Mouse (Mus musculus) small intestine, adult 2 months (tissue): ENCODE results near the gene Hadha. TPM values are rescaled to one million over a fixed set of nuclear protein-coding genes. Genes with fewer than 3 reads are reported as not detected.

Source experiments
- H3K27ac ChIP-seq: fragments of 200-500 bp; 2 replicates; pipeline ENCODE4 v1.5.1; 2012; ENCODE audit warnings: low read depth, low read length, control low read depth, inconsistent platforms; ENCODE audit not compliant: insufficient read depth
- H3K27me3 ChIP-seq: fragments of 200-500 bp; 2 replicates; pipeline ENCODE4 v1.6.1; 2012; ENCODE audit warnings: mild to moderate bottlenecking, moderate library complexity, low read length, inconsistent platforms; ENCODE audit not compliant: control insufficient read depth, insufficient read depth
- H3K36me3 ChIP-seq: fragments of 200-500 bp; 2 replicates; pipeline ENCODE4 v1.6.1; 2012; ENCODE audit warnings: mild to moderate bottlenecking, low read length, control low read depth, inconsistent platforms; ENCODE audit not compliant: control insufficient read depth, insufficient read depth
- H3K4me1 ChIP-seq: fragments of 200-500 bp; 2 replicates; pipeline ENCODE4 v1.6.1; 2012; ENCODE audit warnings: low read length, inconsistent platforms, mixed read lengths; ENCODE audit not compliant: control insufficient read depth, insufficient read depth, insufficient read length
- H3K4me3 ChIP-seq: fragments of 200-500 bp; 2 replicates; pipeline ENCODE4 v1.5.1; 2012; ENCODE audit warnings: low read depth, mild to moderate bottlenecking, control low read depth, inconsistent platforms, low read length, moderate library complexity
- CTCF ChIP-seq: fragments of 200-500 bp; IDR thresholded peaks from 2 replicates; pipeline ENCODE4 v1.5.1; 2012; ENCODE audit warnings: low read depth, mild to moderate bottlenecking, control low read depth, inconsistent platforms, low read length, moderate library complexity, mixed read lengths; ENCODE audit not compliant: insufficient replicate concordance, insufficient read length; ENCODE audit errors: extremely low read depth
- POLR2A ChIP-seq: fragments of 200-500 bp; IDR thresholded peaks from 2 replicates; pipeline ENCODE4 v1.6.1; 2012; ENCODE audit warnings: low read depth, mild to moderate bottlenecking, control low read depth, inconsistent platforms, low read length, moderate library complexity
- WGBS: fragments of 180-500 bp; shearing (Covaris S2); methylation state at CpG from one replicate; pipeline ENCODE4 v1.1.7; 2018; 5-methylcytosine and 5-hydroxymethylcytosine counted together
- polyA plus RNA-seq: library from polyadenylated mRNA; depleted of rRNA; stranded (reverse); fragments of >200 nt; gene quantifications from 2 replicates; pipeline ENCODE4 v1.2.3, GENCODE M21; 2012

Hadha gene
- polyA plus RNA-seq, 1 experiment, result 55.3 TPM

GRCm38 (mm10) chr5:30153222-30153621 is 1.7 kb downstream of the Hadha start:
- no peaks in the 10 kb centered on the region for H3K4me1 ChIP-seq
- H3K27ac ChIP-seq, result no peak overlapping the region
- TF ChIP-seq CTCF (no peak), POLR2A (no peak)
- 42% methylated on average over 2 of the region's 2 CpGs for WGBS
- H3K27me3 ChIP-seq, result no peaks in the 10 kb centered on the region
- H3K4me3 ChIP-seq, result no peak overlapping the region
- no peaks in the 10 kb centered on the region; the same call in 1 of the 2 replicates for H3K36me3 ChIP-seq

DNA sequence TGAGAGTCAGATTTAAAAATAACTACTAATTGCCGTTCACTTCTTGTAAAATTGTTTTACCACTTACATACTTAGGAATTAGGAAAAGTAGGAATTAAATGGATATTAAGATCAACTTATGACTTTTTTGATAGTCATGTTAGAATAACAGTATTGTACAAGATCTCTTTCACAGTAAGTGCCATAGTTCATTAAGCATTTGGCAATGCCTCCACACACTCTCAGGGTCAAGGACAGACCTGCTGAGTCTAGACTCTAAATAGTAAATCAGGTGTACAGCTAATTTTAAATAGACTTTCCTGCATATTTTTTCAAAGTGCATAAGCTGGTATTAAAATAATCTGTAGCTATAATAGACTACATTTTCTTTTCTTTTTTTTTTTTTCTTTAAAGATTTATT is 2.5 kb downstream of the Hadha start:
- Histone ChIP-seq H3K4me3 (no peak overlapping the region), H3K4me1 (no peaks in the 10 kb centered on the region), H3K27ac (no peak overlapping the region), H3K27me3 (no peaks in the 10 kb centered on the region), H3K36me3 (no peaks in the 10 kb centered on the region; the same call in 1 of the 2 replicates)
- TF ChIP-seq CTCF (no peak), POLR2A (no peak)
- WGBS, result 13% methylated on average over 1 of the region's 1 CpGs

DNA sequence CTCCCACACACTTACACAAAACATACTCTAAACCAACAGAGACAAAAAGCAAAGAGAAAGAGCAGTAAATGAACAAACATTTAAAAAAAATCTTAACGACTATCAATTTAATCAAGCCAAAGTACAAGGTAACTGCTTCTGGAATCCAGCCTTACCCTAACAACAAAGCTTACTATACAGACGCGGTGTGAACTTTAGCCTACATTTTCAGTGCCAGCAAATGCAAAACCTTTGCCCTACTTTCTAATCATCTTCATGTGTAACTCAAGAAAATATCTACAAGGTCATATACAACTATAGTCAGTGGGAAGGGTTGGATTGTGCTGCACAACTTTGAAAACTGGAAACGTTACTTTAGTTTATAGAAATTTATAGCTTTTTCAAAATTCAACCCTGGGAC is 3.0 kb downstream of the Hadha start:
- Histone ChIP-seq H3K27me3 (no peaks in the 10 kb centered on the region), H3K27ac (no peak overlapping the region), H3K4me3 (no peak overlapping the region), H3K4me1 (no peaks in the 10 kb centered on the region), H3K36me3 (peaks cover 2% of the 10 kb centered on the region)
- 18% methylated on average over 4 of the region's 4 CpGs for WGBS
- TF ChIP-seq POLR2A (no peak), CTCF (no peak)

DNA sequence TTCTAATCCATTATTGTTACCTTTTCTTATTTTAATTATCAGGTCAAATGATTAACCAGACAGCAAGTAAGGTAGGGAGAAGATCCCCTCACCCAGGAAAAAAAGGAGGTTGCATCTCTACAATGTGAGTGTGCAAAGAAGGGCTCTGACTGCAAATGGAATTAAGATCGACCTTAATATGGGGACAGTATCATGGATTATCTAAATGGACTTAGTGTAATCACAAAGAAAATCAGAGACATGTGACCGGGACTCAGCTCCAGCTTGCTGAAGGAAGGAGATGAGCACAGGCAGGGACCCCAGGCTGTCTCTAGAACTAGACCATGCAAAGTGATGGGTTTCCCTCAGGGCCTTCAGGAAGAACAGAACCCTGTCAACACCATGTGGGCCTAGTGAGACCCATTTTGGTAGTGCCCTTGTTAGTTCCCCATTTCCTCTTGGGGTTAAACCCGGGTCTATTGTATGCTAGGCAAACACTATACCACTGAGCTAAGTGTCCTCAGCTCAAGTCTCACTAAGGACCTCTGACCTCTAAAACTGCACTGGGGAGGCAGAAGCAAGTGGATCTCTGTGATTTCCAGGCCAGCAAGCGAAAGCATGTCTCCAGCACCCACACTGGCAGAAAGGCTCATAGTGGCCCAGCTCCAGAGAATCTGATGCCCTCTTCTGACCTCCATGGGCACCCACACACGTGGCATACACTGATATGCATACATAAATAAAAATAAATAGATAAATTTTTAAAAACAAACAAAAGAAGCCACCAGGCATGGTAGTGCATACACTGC is 6.6 kb downstream of the Hadha start:
- no peak overlapping the region for H3K27ac ChIP-seq
- peaks cover 29% of the 10 kb centered on the region for H3K36me3 ChIP-seq
- no peak overlapping the region for H3K4me3 ChIP-seq
- no peaks in the 10 kb centered on the region for H3K4me1 ChIP-seq
- no peaks in the 10 kb centered on the region for H3K27me3 ChIP-seq
- 59% methylated on average over 5 of the region's 5 CpGs for WGBS
- no peak for TF ChIP-seq CTCF
- no peak for TF ChIP-seq POLR2A

DNA sequence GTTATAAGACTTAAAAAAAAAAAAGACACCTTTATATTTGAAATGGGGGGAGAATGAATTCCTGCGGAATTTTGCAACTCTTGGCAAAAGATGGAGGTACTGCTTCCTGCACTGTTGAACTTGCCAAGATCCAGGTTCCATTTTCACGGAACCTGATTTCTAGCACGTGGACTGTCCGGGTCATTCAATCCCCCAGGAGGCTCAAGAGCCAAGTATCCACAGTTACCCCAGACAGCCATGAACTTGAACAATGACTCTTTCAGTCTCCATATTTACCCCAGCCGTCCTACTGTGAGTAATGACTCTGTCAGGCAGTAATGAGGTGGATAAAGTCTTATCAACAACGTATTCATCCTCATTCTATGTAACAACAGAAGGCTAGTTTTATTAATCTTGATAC is 8.4 kb downstream of the Hadha start:
- H3K36me3 ChIP-seq, result peaks cover 40% of the 10 kb centered on the region
- H3K27ac ChIP-seq, result no peak overlapping the region
- WGBS, result 84% methylated on average over 6 of the region's 6 CpGs
- no peak for TF ChIP-seq CTCF
- TF ChIP-seq POLR2A, result no peak
- no peak overlapping the region for H3K4me3 ChIP-seq
- H3K27me3 ChIP-seq, result no peaks in the 10 kb centered on the region
- no peaks in the 10 kb centered on the region for H3K4me1 ChIP-seq

DNA sequence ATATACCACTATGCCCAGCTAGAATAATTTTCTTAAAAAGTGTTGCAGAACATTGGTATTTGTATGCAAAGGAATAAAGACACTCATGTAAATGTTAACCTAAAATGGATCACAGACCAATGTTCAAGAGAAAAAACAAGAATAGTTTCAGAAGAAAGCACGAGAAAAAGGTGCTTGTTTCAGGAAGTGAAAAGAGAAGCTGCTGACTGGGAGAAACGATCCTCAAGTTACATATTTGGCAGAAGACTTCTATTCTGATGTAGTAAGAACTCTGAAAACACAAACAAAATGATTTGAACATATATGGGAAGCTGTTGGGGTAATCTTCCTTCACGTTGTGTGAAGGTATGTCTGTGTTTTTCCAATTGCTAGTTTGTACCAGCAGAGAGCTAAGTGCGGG is 16.8 kb downstream of the Hadha start:
- Histone ChIP-seq H3K4me3 (no peak overlapping the region), H3K27ac (no peak overlapping the region), H3K36me3 (peaks cover 62% of the 10 kb centered on the region), H3K27me3 (no peaks in the 10 kb centered on the region), H3K4me1 (no peaks in the 10 kb centered on the region)
- TF ChIP-seq CTCF (no peak), POLR2A (no peak)
- whole genome bisulfite sequencing, result 81% methylated on average over 4 of the region's 4 CpGs

DNA sequence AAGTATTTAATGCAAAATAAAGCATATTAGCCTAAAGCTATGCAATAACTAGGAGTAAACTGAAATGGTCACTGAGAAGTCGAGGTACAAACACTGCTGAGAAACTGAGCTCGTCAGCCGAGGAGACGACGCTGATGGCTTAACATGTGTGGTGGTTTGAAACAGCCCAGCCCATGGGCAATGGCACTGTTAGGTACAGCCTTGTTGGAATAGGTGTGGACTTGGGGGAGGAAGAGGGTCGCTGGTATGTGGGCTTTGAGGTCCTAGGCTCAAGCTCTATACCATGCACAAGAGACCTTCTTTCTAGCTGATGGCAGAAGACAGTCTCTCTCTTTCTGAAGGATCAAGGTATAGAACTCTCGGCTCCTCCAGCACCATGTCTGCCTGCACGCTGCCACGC is 17.7 kb downstream of the Hadha start:
- WGBS, result 95% methylated on average over 9 of the region's 9 CpGs
- H3K36me3 ChIP-seq, result peaks cover 61% of the 10 kb centered on the region
- H3K27ac ChIP-seq, result no peak overlapping the region
- no peaks in the 10 kb centered on the region for H3K4me1 ChIP-seq
- H3K4me3 ChIP-seq, result no peak overlapping the region
- no peak for TF ChIP-seq POLR2A
- TF ChIP-seq CTCF, result no peak
- H3K27me3 ChIP-seq, result no peaks in the 10 kb centered on the region
